Mouse (Mus musculus) hindbrain, embryonic 15.5 days (tissue): Measurements from ENCODE around the gene Rc3h1. TPM values are rescaled to one million over a fixed set of nuclear protein-coding genes. Genes with fewer than 3 reads are reported as not detected.
"Not testable (repeated sequence)": the region's sequence is repeated elsewhere in the genome, so short reads cannot be mapped to it uniquely, and the experiment has no call there.

Source experiments
- ATAC-seq: fragments of 200-750 bp; cut with Nextera tagmentation; 2 replicates; pipeline ENCODE4 v1.8.0; 2017; ENCODE audit warnings: low read depth, moderate number of reproducible peaks, moderate TSS enrichment; ENCODE audit not compliant: low FRiP score
- H3K27ac ChIP-seq: fragments of 300-500 bp; sonication (generic); replicated peaks from 2 replicates; pipeline ENCODE4 v1.5.1; 2015; ENCODE audit warnings: mild to moderate bottlenecking, inconsistent platforms
- H3K27me3 ChIP-seq: fragments of 300-500 bp; sonication (generic); 2 replicates; pipeline ENCODE4 v1.6.1; 2015; ENCODE audit warnings: control low read depth, inconsistent platforms
- H3K36me3 ChIP-seq: fragments of 300-500 bp; sonication (generic); 2 replicates; pipeline ENCODE4 v1.6.1; 2015; ENCODE audit warnings: control low read depth, inconsistent platforms
- H3K4me1 ChIP-seq: fragments of 300-500 bp; sonication (generic); replicated peaks from 2 replicates; pipeline ENCODE4 v1.6.1; 2015; ENCODE audit warnings: control low read depth, inconsistent platforms
- H3K4me2 ChIP-seq: fragments of 300-500 bp; sonication (generic); 2 replicates; pipeline ENCODE4 v1.6.1; 2015; ENCODE audit warnings: moderate library complexity, mild to moderate bottlenecking, inconsistent platforms
- H3K4me3 ChIP-seq: fragments of 300-500 bp; sonication (generic); 2 replicates; pipeline ENCODE4 v1.5.1; 2015; ENCODE audit warnings: mild to moderate bottlenecking, inconsistent platforms
- H3K9ac ChIP-seq: fragments of 300-500 bp; sonication (generic); 2 replicates; pipeline ENCODE4 v1.6.1; 2015; ENCODE audit warnings: inconsistent platforms
- H3K9me3 ChIP-seq: fragments of 300-500 bp; sonication (generic); 2 replicates; pipeline ENCODE4 v1.6.1; 2016; ENCODE audit warnings: control low read depth, inconsistent platforms
- WGBS: fragments of 180-500 bp; shearing (Covaris S2); methylation state at CpG from one replicate; pipeline ENCODE4 v1.1.7; 2015; 5-methylcytosine and 5-hydroxymethylcytosine counted together
- polyA plus RNA-seq: library from polyadenylated mRNA; unstranded; fragments of >200 nt; fragmentation: Nextera tagmentation; extraction: Ambion mirVana; gene quantifications from 2 replicates; pipeline ENCODE4 v1.2.1, GENCODE M21; 2015

Rc3h1 gene
- polyA plus RNA-seq, 1 experiment from 2014 or later, result 7.2 TPM

GRCm38 (mm10) chr1:160968643-160969042, 62.4 kb downstream of the Rc3h1 start:
- Histone ChIP-seq H3K4me2 (no peak overlapping the region), H3K9ac (no peak overlapping the region), H3K27ac (no peak overlapping the region), H3K4me1 (no peaks in the 10 kb centered on the region), H3K36me3 (peaks cover 63% of the 10 kb centered on the region), H3K9me3 (no peaks in the 10 kb centered on the region), H3K27me3 (no peaks in the 10 kb centered on the region), H3K4me3 (no peak overlapping the region)
- WGBS, result 90% methylated on average over 5 of the region's 5 CpGs
- ATAC-seq, result no peak

GRCm38 (mm10) chr1:160978071-160978735, 72.0 kb downstream of the Rc3h1 start, which contains the start of gene Serpinc1:
Gene Serpinc1 (plus strand): TSS chr1:160978585.
- H3K9ac ChIP-seq, result no peak within 1 kb of the TSS
- H3K4me2 ChIP-seq, result no peak within 1 kb of the TSS
- no peaks in the 10 kb centered on the region for H3K9me3 ChIP-seq
- H3K4me1 ChIP-seq, result no peaks in the 10 kb centered on the region
- no peaks in the 10 kb centered on the region for H3K27me3 ChIP-seq
- WGBS, result 92% methylated on average over 4 of the region's 4 CpGs
- H3K4me3 ChIP-seq, result no peak within 1 kb of the TSS
- no peak within 1 kb of the TSS for H3K27ac ChIP-seq
- H3K36me3 ChIP-seq, result 0 out of 2 replicates have a peak, but pooled peaks cover 4% of the 10 kb centered on the region
- no peak for ATAC-seq

GRCm38 (mm10) chr1:160980021-160980420, 73.8 kb downstream of the Rc3h1 start:
- H3K4me3 ChIP-seq, result no peak overlapping the region
- no peaks in the 10 kb centered on the region for H3K27me3 ChIP-seq
- 0 out of 2 replicates have a peak, but pooled peaks cover 4% of the 10 kb centered on the region for H3K36me3 ChIP-seq
- H3K4me1 ChIP-seq, result no peaks in the 10 kb centered on the region
- 85% methylated on average over 5 of the region's 5 CpGs for WGBS
- H3K9ac ChIP-seq, result no peak overlapping the region
- H3K4me2 ChIP-seq, result no peak overlapping the region
- no peak overlapping the region for H3K27ac ChIP-seq
- no peak for ATAC-seq
- H3K9me3 ChIP-seq, result no peaks in the 10 kb centered on the region

- H3K9me3 ChIP-seq, result no peaks in the 10 kb centered on the region
- no peak overlapping the region for H3K4me2 ChIP-seq
- H3K36me3 ChIP-seq, result no peaks in the 10 kb centered on the region
- H3K27me3 ChIP-seq, result no peaks in the 10 kb centered on the region
- no peak for ATAC-seq
- no peak overlapping the region for H3K27ac ChIP-seq
- no peak overlapping the region for H3K4me3 ChIP-seq
- WGBS, result 76% methylated on average over 8 of the region's 8 CpGs
- H3K9ac ChIP-seq, result no peak overlapping the region
- H3K4me1 ChIP-seq, result no peaks in the 10 kb centered on the region
Measured at GRCm38 (mm10) chr1:160980537-160981234, 74.5 kb downstream of the Rc3h1 start.

DNA sequence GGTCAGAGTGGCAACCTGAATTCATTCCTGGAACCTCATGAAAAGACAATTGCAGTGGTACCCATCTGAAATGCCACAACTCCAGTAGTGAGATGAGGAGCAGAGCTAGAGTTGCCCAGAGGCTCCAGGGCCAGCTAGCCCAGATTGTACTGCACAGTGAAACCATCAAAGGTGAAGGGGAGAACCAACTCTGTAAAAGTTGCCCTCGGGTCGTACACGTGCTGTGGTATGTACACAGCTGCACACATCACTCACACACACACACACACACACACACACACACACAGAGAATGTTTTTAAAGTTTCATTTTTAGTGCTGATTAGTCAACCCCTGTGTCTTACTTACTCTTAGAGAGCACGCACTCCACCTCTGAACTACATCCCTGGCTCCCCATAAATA, 75.1 kb downstream of the Rc3h1 start:
- no peak overlapping the region for H3K27ac ChIP-seq
- 96% methylated on average over 4 of the region's 4 CpGs for WGBS
- no peak overlapping the region for H3K4me3 ChIP-seq
- no peaks in the 10 kb centered on the region for H3K4me1 ChIP-seq
- H3K36me3 ChIP-seq, result no peaks in the 10 kb centered on the region
- no peak overlapping the region for H3K4me2 ChIP-seq
- H3K9me3 ChIP-seq, result no peaks in the 10 kb centered on the region
- H3K9ac ChIP-seq, result no peak overlapping the region
- no peaks in the 10 kb centered on the region for H3K27me3 ChIP-seq
- ATAC-seq, result no peak

- Histone ChIP-seq H3K4me1 (no peaks in the 10 kb centered on the region), H3K4me2 (no peak overlapping the region), H3K27me3 (no peaks in the 10 kb centered on the region), H3K36me3 (no peaks in the 10 kb centered on the region), H3K4me3 (no peak overlapping the region), H3K9ac (no peak overlapping the region), H3K9me3 (no peaks in the 10 kb centered on the region), H3K27ac (no peak overlapping the region)
- ATAC-seq, result no peak
- 77% methylated on average over 3 of the region's 3 CpGs for WGBS
Measured at GRCm38 (mm10) chr1:160982887-160983286, 76.7 kb downstream of the Rc3h1 start.

DNA sequence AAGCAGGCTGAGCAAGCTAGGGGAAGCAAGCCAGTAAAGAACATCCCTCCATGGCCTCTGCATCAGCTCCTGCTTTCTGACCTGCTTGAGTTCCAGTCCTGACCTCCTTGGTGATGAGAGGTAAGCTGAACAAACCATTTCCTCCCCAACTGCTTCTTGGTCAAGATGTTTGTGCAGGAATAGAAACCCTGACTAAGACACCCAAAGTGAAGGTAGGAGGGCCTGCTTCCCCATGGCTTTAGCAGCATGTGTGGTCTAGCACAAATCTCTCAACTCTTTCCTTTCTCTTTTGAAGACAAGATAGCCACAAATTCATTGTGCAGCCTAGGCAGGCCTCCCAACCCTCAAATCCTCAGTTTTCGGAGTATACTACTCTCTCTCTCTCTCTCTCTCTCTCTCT, 78.5 kb downstream of the Rc3h1 start:
- not testable (repeated sequence) for H3K9me3 ChIP-seq, H3K4me3 ChIP-seq, H3K4me2 ChIP-seq, ATAC-seq, H3K9ac ChIP-seq, H3K27ac ChIP-seq, H3K4me1 ChIP-seq, H3K27me3 ChIP-seq, H3K36me3 ChIP-seq
- 84% methylated on average over 1 of the region's 1 CpGs for WGBS

- Histone ChIP-seq H3K9ac (no peak overlapping the region), H3K4me1 (no peaks in the 10 kb centered on the region), H3K4me3 (no peak overlapping the region), H3K9me3 (no peaks in the 10 kb centered on the region), H3K4me2 (no peak overlapping the region), H3K27me3 (no peaks in the 10 kb centered on the region), H3K27ac (no peak overlapping the region), H3K36me3 (no peaks in the 10 kb centered on the region)
- 85% methylated on average over 6 of the region's 6 CpGs for WGBS
- ATAC-seq, result no peak
Measured at GRCm38 (mm10) chr1:160985477-160985876, 79.3 kb downstream of the Rc3h1 start.

GRCm38 (mm10) chr1:160986881-160987635, 80.8 kb downstream of the Rc3h1 start:
- ATAC-seq, result no peak
- WGBS, result 87% methylated on average over 17 of the region's 17 CpGs
- Histone ChIP-seq H3K4me3 (no peak overlapping the region), H3K27me3 (no peaks in the 10 kb centered on the region), H3K9me3 (no peaks in the 10 kb centered on the region), H3K4me1 (no peaks in the 10 kb centered on the region), H3K9ac (no peak overlapping the region), H3K36me3 (no peaks in the 10 kb centered on the region), H3K27ac (no peak overlapping the region), H3K4me2 (no peak overlapping the region)

GRCm38 (mm10) chr1:160989395-160989794, 83.2 kb downstream of the Rc3h1 start:
- Histone ChIP-seq H3K36me3 (no peaks in the 10 kb centered on the region), H3K9ac (no peak overlapping the region), H3K27me3 (no peaks in the 10 kb centered on the region), H3K4me1 (no peaks in the 10 kb centered on the region), H3K4me3 (no peak overlapping the region), H3K27ac (no peak overlapping the region), H3K9me3 (no peaks in the 10 kb centered on the region), H3K4me2 (no peak overlapping the region)
- ATAC-seq, result no peak
- WGBS, result 84% methylated on average over 15 of the region's 15 CpGs

- no peaks in the 10 kb centered on the region for H3K36me3 ChIP-seq
- H3K27me3 ChIP-seq, result no peaks in the 10 kb centered on the region
- H3K4me1 ChIP-seq, result no peaks in the 10 kb centered on the region
- WGBS, result 88% methylated on average over 6 of the region's 6 CpGs
- H3K9me3 ChIP-seq, result no peaks in the 10 kb centered on the region
- H3K9ac ChIP-seq, result no peak overlapping the region
- H3K4me2 ChIP-seq, result no peak overlapping the region
- H3K4me3 ChIP-seq, result no peak overlapping the region
- H3K27ac ChIP-seq, result no peak overlapping the region
- no peak for ATAC-seq
Measured at GRCm38 (mm10) chr1:160993851-160994250, 87.6 kb downstream of the Rc3h1 start.

DNA sequence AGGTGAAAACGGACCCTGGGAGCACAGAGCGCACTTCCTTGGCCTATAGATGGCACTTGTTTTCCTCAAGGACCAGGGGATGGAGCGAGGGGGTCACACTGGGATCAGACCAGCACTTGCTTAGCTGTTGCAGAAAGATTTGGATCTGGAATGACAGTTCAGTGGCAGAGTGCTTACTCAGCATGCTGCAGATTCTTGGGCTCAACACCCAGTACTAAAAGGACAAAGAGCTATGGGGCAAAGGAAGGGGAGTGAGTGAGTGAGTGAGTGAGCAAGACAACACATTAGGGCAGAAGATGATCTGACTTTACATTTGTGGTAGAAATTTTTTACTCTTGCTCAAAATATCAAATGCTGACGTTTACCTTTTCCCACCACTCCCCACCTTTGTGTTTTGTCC, 98.7 kb downstream of the Rc3h1 start:
- Histone ChIP-seq H3K27ac (no peak overlapping the region), H3K9ac (no peak overlapping the region), H3K27me3 (no peaks in the 10 kb centered on the region), H3K4me1 (no peaks in the 10 kb centered on the region), H3K9me3 (no peaks in the 10 kb centered on the region), H3K36me3 (0 out of 2 replicates have a peak, but pooled peaks cover 4% of the 10 kb centered on the region), H3K4me3 (no peak overlapping the region), H3K4me2 (no peak overlapping the region)
- WGBS, result 72% methylated on average over 4 of the region's 4 CpGs
- ATAC-seq, result no peak
